Comparison of ENCODE assay signal across 11 mouse cellular contexts in genomic region chr2:160744823-160745210, GRCm38 (mm10). TPM values are rescaled to one million over a fixed set of nuclear protein-coding genes. Genes with fewer than 3 reads are reported as not detected.
DNase-seq lines count a peak whose midpoint lies in the region; ATAC-seq and TF ChIP-seq lines count a peak whose summit lies in the region.
"Had no signal": no experiment of that assay in that cellular context is flagged by ENCODE, and none has a peak within 500 bp of the region (broad histone marks: within the 10 kb centered on the region; RNA-seq: fewer than 3 reads in every experiment).

No protein-coding gene starts in this region.

- peaks cover 56% of the 10 kb centered on the region for H3K4me1 ChIP-seq in heart, embryonic 11.5 days (ENCODE audit: control insufficient read depth, insufficient read depth, low read length)
- H3K4me1 ChIP-seq in kidney, postnatal 0 days (replicated peaks; ENCODE audit: insufficient read depth, low read length): peaks cover 12% of the 10 kb centered on the region; the same call in 1 of the 2 replicates
- H3K4me1 ChIP-seq in spleen, adult 2 months (ENCODE audit: control insufficient read depth, insufficient read depth, insufficient read length): peaks cover 45% of the 10 kb centered on the region

- no peak for ATAC-seq in heart, embryonic 11.5 days (replicated peaks; ENCODE audit: insufficient number of reproducible peaks, low FRiP score, low TSS enrichment)
- ATAC-seq in kidney, postnatal 0 days (replicated peaks; ENCODE audit: low FRiP score, low read depth): no peak
- no peak for ATAC-seq in CD4-positive, CD25-positive, alpha-beta regulatory T cell, adult 4 months
- ATAC-seq: forebrain, embryonic 16.5 days had no signal

- H3K4me2 ChIP-seq in heart, embryonic 11.5 days: no peak overlapping the region
- H3K4me2 ChIP-seq in kidney, postnatal 0 days (ENCODE audit: low read length): no peak overlapping the region
- H3K4me2 ChIP-seq: embryonic facial prominence, embryonic 15.5 days had no signal

- TF ChIP-seq CTCF in kidney, postnatal 0 days (IDR thresholded peaks at IDR 0.05; ENCODE audit: low read depth): no peak
- TF ChIP-seq CTCF in spleen, adult 2 months (IDR thresholded peaks at IDR 0.05; ENCODE audit: extremely low read depth, insufficient read depth, insufficient read length, insufficient replicate concordance): no peak

- no peak for TF ChIP-seq POLR2A in spleen, adult 2 months (IDR thresholded peaks at IDR 0.05; ENCODE audit: low read depth, low read length)

- no peak for DNase-seq in heart, adult 18-20 months
- no peak for DNase-seq in kidney, postnatal 0 days (ENCODE audit: low spot score)
- DNase-seq in kidney, adult 9 months: no peak
- no peak for DNase-seq in spleen, adult 2 months (ENCODE audit: low read depth in 1 of 2, low spot score in 2 of 2)
- no peak for DNase-seq in spleen, adult 12 weeks (ENCODE audit: low spot score)
- peak; percentile 47 for DNase-seq in lung, postnatal 14 days

- H3K36me3 ChIP-seq in heart, embryonic 11.5 days (ENCODE audit: control insufficient read depth, insufficient read depth, low read length): peaks cover 23% of the 10 kb centered on the region
- peaks cover 24% of the 10 kb centered on the region for H3K36me3 ChIP-seq in kidney, postnatal 0 days (ENCODE audit: insufficient read depth, low read length)
- H3K36me3 ChIP-seq in spleen, adult 2 months (ENCODE audit: control insufficient read depth, insufficient read depth, low read length): peaks cover 7% of the 10 kb centered on the region

- peak overlapping the region; percentile 23; the same call in 1 of the 2 replicates for H3K27ac ChIP-seq in heart, embryonic 11.5 days (ENCODE audit: low read depth, low read length)
- H3K27ac ChIP-seq in kidney, postnatal 0 days: 0 out of 2 replicates have a peak overlapping the region, but pooled peaks have one; percentile 38
- H3K27ac ChIP-seq in spleen, adult 2 months (ENCODE audit: insufficient read depth, low read length): 0 out of 2 replicates have a peak overlapping the region, but pooled peaks have one; percentile 24
- H3K27ac ChIP-seq: embryonic facial prominence, embryonic 15.5 days; limb, embryonic 10.5 days had no signal

- no peak overlapping the region for H3K4me3 ChIP-seq in heart, embryonic 11.5 days (ENCODE audit: low read depth, low read length)
- no peak overlapping the region for H3K4me3 ChIP-seq in kidney, postnatal 0 days (replicated peaks; ENCODE audit: low read depth, low read length)
- H3K4me3 ChIP-seq in spleen, adult 2 months (ENCODE audit: extremely low read depth, insufficient read depth, insufficient read length): no peak overlapping the region
- H3K4me3 ChIP-seq: embryonic facial prominence, embryonic 15.5 days; limb, embryonic 10.5 days had no signal

- no peak overlapping the region for H3K9ac ChIP-seq in heart, embryonic 11.5 days (ENCODE audit: low read depth, low read length)
- no peak overlapping the region for H3K9ac ChIP-seq in kidney, postnatal 0 days (ENCODE audit: low read depth, low read length)
- H3K9ac ChIP-seq: embryonic facial prominence, embryonic 15.5 days had no signal

- no peaks in the 10 kb centered on the region for H3K27me3 ChIP-seq in heart, embryonic 11.5 days (ENCODE audit: control insufficient read depth, insufficient read depth, low read length)
- no peaks in the 10 kb centered on the region for H3K27me3 ChIP-seq in kidney, postnatal 0 days (ENCODE audit: insufficient read depth, low read length)
- no peaks in the 10 kb centered on the region for H3K27me3 ChIP-seq in spleen, adult 2 months (ENCODE audit: control insufficient read depth, insufficient read depth, low read length)
- H3K27me3 ChIP-seq: embryonic facial prominence, embryonic 15.5 days had no signal

- H3K9me3 ChIP-seq in heart, embryonic 11.5 days (replicated peaks; ENCODE audit: control insufficient read depth, low read length): no peaks in the 10 kb centered on the region
- no peaks in the 10 kb centered on the region for H3K9me3 ChIP-seq in kidney, postnatal 0 days (replicated peaks; ENCODE audit: low read length)
- H3K9me3 ChIP-seq: embryonic facial prominence, embryonic 15.5 days; limb, embryonic 10.5 days had no signal

- 76% methylated on average over 5 of the region's 5 CpGs for WGBS in heart, embryonic 11.5 days (ENCODE audit: insufficient replicate concordance)
- WGBS in kidney, postnatal 0 days: 83% methylated on average over 5 of the region's 5 CpGs
- WGBS in spleen, adult 2 months: 64% methylated on average over 5 of the region's 5 CpGs

RNA-seq across cellular contexts. Expression of gene Plcg1, which starts 13.7 kb away (rescaled TPM):
- 31.0 and 33.9 TPM in 2 replicates for polyA plus RNA-seq in heart, embryonic 11.5 days (2014; fragmentation: Nextera tagmentation; extraction: Ambion mirVana)
- 10 to 100 TPM; 45.6 to 58.0 TPM for total RNA-seq in heart, adult 18-20 months (2021)
- 31.6 and 32.5 TPM in 2 replicates for polyA plus RNA-seq in kidney, postnatal 0 days (2015; fragmentation: Nextera tagmentation; extraction: Ambion mirVana)
- polyA plus RNA-seq in spleen, adult 2 months (2012; rRNA removed): 40.6 and 53.7 TPM in 2 replicates
- polyA plus RNA-seq in CD4-positive, CD25-positive, alpha-beta regulatory T cell, adult 4 months (2017; shearing (Covaris generic)): 10 to 100 TPM; 56.4 to 66.8 TPM
